Mouse (Mus musculus) right cerebral cortex, postnatal 10 days (tissue): ENCODE measurements around the gene Cabin1.
"Not testable (repeated sequence)": the region's sequence is repeated elsewhere in the genome, so short reads cannot be mapped to it uniquely, and the experiment has no call there.

Source experiments
- DNase-seq, 2 experiments: peaks; one replicate each; pipeline ENCODE4 v3.0.0; 2021; ENCODE audit warnings: low spot score in 2 of 2

Gene Cabin1

DNA sequence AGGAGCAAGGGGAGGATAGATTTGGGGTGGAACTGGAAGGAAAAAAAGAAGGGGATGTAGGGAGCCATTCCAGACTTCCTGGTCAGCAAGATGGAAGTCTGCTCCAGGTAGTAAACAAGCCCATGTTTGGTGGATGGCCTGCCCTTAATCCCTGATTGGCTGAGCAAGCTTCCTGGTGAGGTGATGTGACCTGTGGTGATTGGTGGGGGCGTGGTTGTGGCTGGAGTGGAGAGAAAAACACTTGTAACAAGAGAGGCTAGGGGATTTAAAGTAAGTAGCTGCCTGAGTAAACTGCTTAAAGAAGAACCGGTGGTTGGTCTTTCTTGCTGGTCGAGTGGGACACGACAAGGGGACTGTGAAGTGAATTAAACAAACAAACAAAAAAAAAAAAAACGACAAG, 3.6 kb upstream of the Cabin1 start:
- DNase-seq = not testable (repeated sequence)

DNA sequence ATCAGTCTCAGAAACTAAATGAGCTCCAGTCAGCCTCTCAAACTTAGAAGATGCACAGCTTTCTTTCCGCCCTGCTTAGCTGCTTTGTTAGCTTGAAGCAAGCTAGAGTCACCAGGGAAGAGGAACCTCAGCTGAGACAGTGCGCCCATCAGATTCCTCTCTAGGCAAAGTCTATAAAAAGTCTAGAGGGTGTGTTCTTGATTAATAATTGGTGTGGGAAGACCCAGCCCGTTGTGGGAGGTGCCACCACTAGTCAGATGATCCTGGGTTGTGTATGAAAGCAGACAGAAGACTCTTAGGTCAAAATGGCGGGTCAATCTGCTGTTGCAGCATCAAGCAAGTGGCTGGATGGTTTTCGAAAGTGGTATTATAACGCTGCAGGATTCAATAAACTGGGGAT, 2.7 kb upstream of the Cabin1 start:
- DNase-seq = no peak

- DNase-seq = peak; percentile 68 to 72
These were observed 655 bp upstream of the Cabin1 start for GRCm38 (mm10) chr10:75764519-75765473.

GRCm38 (mm10) chr10:75762413-75762812, 1.7 kb downstream of the Cabin1 start:
- DNase-seq = no peak

- no peak for DNase-seq
These were observed 3.8 kb downstream of the Cabin1 start for GRCm38 (mm10) chr10:75760311-75760710.

DNA sequence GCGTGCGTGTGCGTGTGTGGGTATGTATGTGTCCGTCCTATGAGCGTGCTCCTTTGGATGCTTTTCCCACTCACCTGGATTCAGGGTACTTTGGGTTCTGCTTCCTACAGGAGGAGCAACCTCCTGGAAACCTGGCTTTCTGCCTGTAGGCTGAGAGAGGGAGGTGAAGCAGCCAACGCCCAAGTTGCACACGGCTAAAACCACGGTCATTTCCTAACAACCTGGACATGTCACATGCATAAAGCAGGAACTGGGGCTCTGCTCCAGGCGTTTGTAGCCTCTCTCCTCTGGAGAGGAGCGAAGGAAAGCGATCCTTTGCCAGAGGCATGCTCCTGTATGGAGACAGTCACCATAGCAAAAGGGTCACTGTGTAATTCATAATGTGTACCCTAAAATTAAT, 7.4 kb downstream of the Cabin1 start:
- DNase-seq = no peak

GRCm38 (mm10) chr10:75744017-75744416, 20.1 kb downstream of the Cabin1 start:
- peak; percentile 89 to 91 for DNase-seq

- peak; percentile 74 to 84 for DNase-seq
These were observed 20.8 kb downstream of the Cabin1 start for GRCm38 (mm10) chr10:75743369-75743768.

DNA sequence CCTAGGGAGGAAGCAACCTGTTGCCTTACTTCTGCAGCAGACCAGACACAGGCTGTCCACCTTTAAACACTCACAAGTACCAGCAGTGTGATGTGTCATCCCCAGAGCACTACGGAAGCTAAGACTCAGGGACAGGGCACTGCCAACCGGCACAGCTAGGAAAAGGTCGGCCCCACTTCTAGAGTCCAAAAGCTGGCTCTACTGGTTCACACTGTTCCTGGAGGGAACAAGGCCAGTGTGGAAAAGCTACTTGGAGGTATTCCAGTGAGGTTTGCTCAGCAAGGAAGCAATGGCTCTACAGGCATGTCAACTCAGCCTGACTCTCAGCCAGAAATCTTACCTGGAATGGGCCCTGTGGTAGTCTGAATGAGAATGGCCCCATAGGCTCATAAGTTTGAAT, 23.3 kb downstream of the Cabin1 start:
- no peak for DNase-seq

DNA sequence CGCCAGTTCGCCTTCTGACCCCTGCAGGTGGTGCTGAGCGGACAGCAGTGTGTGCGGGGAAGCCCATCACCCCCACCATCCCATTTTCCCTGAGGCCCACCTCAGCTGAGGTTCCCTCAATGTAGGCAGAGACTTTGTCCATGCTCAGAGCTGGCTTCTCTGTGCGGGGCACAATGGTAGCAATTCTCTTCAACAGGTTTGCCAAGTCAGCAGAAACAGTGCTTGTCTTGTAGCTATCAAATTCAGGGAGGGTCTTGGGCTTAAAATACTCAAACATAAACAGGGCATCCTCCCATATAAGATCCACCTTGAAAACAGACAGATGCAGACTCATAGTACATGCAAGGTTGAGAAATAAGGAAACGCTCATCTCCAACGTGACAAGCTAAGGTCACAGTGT, 38.7 kb downstream of the Cabin1 start:
- DNase-seq = no peak

- DNase-seq = peak; percentile 54 to 67
These were observed 43.9 kb downstream of the Cabin1 start for GRCm38 (mm10) chr10:75720215-75720614.

GRCm38 (mm10) chr10:75714795-75715194, 49.3 kb downstream of the Cabin1 start:
- no peak for DNase-seq

DNA sequence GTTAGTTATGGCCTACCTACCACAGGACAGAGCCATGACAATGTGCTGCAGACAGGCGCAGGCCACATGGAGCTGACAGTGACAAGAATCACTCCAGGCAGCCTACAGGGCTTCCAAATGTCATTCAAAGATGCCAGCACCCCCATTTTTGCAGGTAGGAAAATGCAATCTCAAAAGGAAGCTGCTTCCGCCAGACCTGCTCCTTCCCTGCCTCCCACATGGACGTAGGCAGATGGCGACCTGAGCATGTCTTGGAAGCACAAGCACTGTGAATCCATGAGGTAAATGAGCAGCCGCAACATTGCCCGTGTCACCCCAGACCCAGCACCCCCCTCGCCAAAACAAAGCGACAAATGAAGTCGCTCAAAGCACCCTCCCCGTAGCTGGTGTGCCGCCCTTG, 51.1 kb downstream of the Cabin1 start:
- no peak for DNase-seq

- no peak for DNase-seq
These were observed 53.9 kb downstream of the Cabin1 start for GRCm38 (mm10) chr10:75710210-75710609.

DNA sequence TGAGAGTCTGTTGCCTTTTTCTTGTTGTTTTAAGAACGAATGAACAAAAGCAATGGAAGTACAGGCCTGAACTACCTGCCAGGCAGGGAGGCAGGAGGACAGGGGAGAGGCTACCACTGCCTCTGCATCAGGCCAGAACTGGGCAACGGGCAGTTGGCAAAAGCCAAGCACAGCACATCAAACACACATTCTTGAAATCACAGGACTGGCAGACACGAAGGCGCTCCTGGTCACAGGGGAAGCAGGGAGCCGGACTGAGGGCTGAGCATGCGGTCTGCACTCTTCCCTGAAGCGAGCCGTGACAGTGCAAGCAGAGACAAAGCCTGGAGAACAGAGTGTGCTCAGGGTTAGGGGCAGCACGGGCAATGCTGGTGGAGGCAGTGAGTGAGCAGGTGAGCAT, 54.9 kb downstream of the Cabin1 start:
- no peak for DNase-seq

- DNase-seq = peak in 1 of 2 experiments; percentile 64
These were observed 55.5 kb downstream of the Cabin1 start for GRCm38 (mm10) chr10:75708633-75708992.

GRCm38 (mm10) chr10:75707901-75708632, 56.1 kb downstream of the Cabin1 start:
- DNase-seq = no peak

DNA sequence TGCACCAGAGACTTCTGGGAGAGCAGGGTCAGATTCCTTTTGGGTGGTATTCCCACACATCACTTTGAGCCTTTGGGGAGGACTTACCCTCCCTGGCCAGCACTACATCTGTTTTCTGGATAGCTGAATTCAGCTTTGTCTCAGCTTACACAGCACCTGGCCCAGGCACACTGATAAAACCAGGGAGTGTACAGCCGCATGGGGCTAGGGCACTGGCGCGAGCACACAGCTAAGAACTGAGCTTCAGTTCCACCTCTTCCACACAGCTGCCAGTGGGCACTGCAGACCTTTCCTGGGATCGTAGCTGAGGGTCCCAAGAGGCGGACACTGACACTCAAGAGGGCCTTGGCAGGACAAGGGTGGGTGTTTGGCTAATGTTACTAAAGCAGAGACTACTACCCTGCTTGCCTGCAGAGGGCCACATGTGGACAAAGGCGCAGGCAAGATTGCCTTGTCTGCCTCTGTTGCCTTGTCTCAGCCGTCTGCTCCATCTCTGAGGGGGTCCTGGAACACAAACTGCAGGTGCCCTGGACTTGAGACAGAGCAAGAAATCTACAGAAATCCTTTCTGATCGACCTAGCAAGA, 57.4 kb downstream of the Cabin1 start:
- no peak for DNase-seq

GRCm38 (mm10) chr10:75705681-75706400, 58.3 kb downstream of the Cabin1 start:
- DNase-seq = no peak

- peak; percentile 95 to 97 for DNase-seq
These were observed 59.6 kb downstream of the Cabin1 start for GRCm38 (mm10) chr10:75704212-75705185.

- no peak for DNase-seq
These were observed 60.6 kb downstream of the Cabin1 start for GRCm38 (mm10) chr10:75703504-75703903.
